Mouse (Mus musculus) forebrain, embryonic 11.5 days (tissue): ENCODE data around the gene Chrng. TPM values are rescaled to one million over a fixed set of nuclear protein-coding genes. Genes with fewer than 3 reads are reported as not detected.
A peak's percentile ranks its signal among the peaks of the same experiment; 100 is the strongest.

Experiments used
- ATAC-seq: fragments of 200-750 bp; cut with Nextera tagmentation; replicated peaks from 2 replicates; pipeline ENCODE4 v1.8.0; 2017; ENCODE audit warnings: moderate TSS enrichment; ENCODE audit not compliant: low FRiP score
- DNase-seq: peaks from one replicate; pipeline ENCODE4 v3.0.0-alpha.2; 2017; ENCODE audit warnings: low spot score
- H3K27ac ChIP-seq: fragments of 300-500 bp; sonication (generic); 2 replicates; pipeline ENCODE4 v1.5.1; 2014; ENCODE audit warnings: low read depth, low read length
- H3K27me3 ChIP-seq: fragments of 300-500 bp; sonication (generic); 2 replicates; pipeline ENCODE4 v1.6.1; 2014; ENCODE audit warnings: mild to moderate bottlenecking, low read length, mixed read lengths; ENCODE audit not compliant: control insufficient read depth, insufficient read depth
- H3K36me3 ChIP-seq: fragments of 300-500 bp; sonication (generic); 2 replicates; pipeline ENCODE4 v1.6.1; 2014; ENCODE audit warnings: mild to moderate bottlenecking, low read length, moderate library complexity, mixed read lengths; ENCODE audit not compliant: control insufficient read depth, insufficient read depth
- H3K4me1 ChIP-seq: fragments of 300-500 bp; sonication (generic); replicated peaks from 2 replicates; pipeline ENCODE4 v1.6.1; 2014; ENCODE audit warnings: low read length, mixed read lengths; ENCODE audit not compliant: control insufficient read depth, insufficient read depth
- H3K4me2 ChIP-seq: fragments of 300-500 bp; sonication (generic); 2 replicates; pipeline ENCODE4 v1.6.1; 2014; ENCODE audit warnings: low read depth, mild to moderate bottlenecking, low read length, moderate library complexity, mixed read lengths; ENCODE audit not compliant: severe bottlenecking
- H3K4me3 ChIP-seq: fragments of 300-500 bp; sonication (generic); 2 replicates; pipeline ENCODE4 v1.5.1; 2014; ENCODE audit warnings: low read depth, low read length
- H3K9ac ChIP-seq: fragments of 300-500 bp; sonication (generic); 2 replicates; pipeline ENCODE4 v1.6.1; 2014; ENCODE audit warnings: low read length
- H3K9me3 ChIP-seq: fragments of 300-500 bp; sonication (generic); 2 replicates; pipeline ENCODE4 v1.6.1; 2016; ENCODE audit warnings: low read length, mixed read lengths; ENCODE audit not compliant: control insufficient read depth
- WGBS: fragments of 180-500 bp; shearing (Covaris S2); extraction: QIAGEN DNeasy Blood & Tissue Kit; methylation state at CpG from one replicate; pipeline ENCODE4 v1.1.7; 2014; 5-methylcytosine and 5-hydroxymethylcytosine counted together
- polyA plus RNA-seq: library from polyadenylated mRNA; unstranded; fragments of >200 nt; fragmentation: Nextera tagmentation; extraction: Ambion mirVana; gene quantifications from 2 replicates; pipeline ENCODE4 v1.2.1, GENCODE M21; 2014

Gene Chrng
- polyA plus RNA-seq, 1 experiment from 2014 or later, result not detected

DNA sequence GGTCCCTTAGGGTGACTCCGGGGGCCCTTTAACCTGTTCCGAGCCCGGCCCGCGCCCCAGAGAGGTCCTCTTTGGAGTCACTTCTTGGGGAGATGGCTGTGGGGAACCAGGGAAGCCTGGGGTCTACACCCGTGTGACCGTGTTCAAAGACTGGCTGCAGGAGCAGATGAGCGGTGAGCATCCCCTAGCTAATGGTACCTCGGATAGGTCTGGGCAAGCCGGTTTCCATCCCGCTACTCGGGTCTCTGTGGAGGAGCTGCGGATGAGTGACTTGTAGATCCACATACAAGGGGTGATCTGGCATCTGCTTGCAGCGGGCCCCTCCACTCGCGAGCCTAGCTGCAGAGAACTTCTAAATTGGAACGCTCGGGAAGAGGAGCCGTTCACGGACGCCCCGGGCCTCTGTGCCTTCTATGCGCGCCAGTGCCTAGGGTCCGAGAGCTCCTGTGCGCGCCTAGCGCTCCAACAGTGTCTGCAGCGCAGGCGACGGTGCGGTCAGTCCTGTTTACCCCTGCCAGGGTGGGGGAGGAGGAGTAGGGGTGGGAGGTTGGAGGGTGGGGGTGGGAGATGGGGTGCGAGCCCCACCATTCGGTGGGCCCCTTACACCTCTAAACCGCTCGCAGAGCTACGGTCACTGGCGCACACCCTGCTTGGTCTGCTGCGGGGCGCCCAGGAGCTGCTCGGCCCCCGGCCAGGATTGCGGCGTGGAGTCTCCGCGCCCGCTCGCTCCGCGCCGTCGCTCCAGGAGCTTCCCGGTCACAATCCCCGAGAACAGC lies 18.0 kb upstream of the Chrng start:
- H3K9me3 ChIP-seq, result no peaks in the 10 kb centered on the region
- H3K36me3 ChIP-seq, result no peaks in the 10 kb centered on the region
- peak; percentile 54 for ATAC-seq
- H3K4me2 ChIP-seq, result peak overlapping the region; percentile 84
- peak; percentile 73 for DNase-seq
- peak overlapping the region; percentile 65 for H3K9ac ChIP-seq
- no peak overlapping the region for H3K27ac ChIP-seq
- peaks cover 28% of the 10 kb centered on the region for H3K27me3 ChIP-seq
- peaks cover 7% of the 10 kb centered on the region; the same call in 1 of the 2 replicates for H3K4me1 ChIP-seq
- H3K4me3 ChIP-seq, result peak overlapping the region; percentile 45
- 2% methylated on average over 54 of the region's 54 CpGs for WGBS

DNA sequence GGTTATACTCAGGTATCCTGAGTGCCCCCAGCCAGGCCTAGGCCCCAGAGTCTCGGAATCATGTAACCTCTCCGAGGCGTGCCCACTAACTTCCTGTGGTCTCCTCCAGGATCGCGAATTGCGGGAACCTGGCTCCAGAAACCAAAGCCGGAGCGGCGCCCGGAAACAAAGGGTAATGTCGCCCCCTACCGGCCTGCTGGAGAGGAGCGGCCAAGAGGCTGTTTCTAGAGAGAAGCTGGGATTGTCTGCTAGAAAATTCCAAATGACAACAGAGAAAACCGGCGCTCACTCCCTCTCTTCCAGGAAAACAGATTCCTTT lies 17.5 kb upstream of the Chrng start:
- Histone ChIP-seq H3K4me3 (peak overlapping the region; percentile 45), H3K9ac (peak overlapping the region; percentile 65), H3K36me3 (no peaks in the 10 kb centered on the region), H3K27ac (no peak overlapping the region), H3K27me3 (peaks cover 28% of the 10 kb centered on the region), H3K4me2 (peak overlapping the region; percentile 84), H3K4me1 (peaks cover 7% of the 10 kb centered on the region; the same call in 1 of the 2 replicates), H3K9me3 (no peaks in the 10 kb centered on the region)
- DNase-seq (peak; percentile 92), ATAC-seq (peak; percentile 39)
- under 1% methylated on average over 15 of the region's 15 CpGs for WGBS

DNA sequence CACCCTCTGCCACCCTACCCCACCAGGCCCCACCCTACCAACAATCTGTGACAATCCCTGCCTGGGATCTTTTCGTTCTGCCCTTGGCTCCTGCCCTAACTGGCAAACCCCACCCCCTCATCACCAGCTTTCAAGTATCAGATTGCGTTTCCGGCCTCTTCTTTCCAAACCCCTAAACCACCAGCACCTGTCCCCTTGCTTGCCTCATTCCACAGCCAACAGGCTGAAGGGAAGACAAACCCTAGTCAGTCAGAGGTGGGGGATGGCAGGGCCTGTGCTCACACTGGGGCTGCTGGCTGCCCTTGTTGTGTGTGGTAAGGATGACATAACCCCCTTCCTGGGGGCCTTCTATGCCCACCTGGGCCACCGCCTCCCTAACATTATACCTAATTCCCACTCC lies 14.0 kb upstream of the Chrng start, which contains the start of gene Chrnd:
Chrnd (plus strand) TSS at position 179 of the 400 bp plus-strand sequence.
- no peak for ATAC-seq

DNA sequence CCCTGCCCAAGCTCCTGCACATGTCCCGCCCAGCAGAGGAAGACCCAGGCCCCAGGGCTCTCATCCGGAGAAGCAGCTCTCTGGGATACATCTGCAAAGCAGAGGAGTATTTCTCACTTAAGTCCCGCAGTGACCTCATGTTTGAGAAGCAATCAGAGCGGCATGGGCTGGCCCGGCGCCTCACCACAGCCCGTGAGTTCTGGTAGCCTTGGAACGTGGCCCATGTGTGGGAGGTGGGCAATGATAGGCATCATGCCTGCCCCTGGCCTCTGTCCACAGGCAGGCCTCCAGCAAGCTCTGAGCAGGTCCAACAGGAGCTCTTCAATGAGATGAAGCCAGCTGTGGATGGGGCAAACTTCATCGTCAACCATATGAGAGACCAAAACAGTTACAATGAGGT lies 7.2 kb upstream of the Chrng start:
- DNase-seq, result no peak
- no peak overlapping the region for H3K27ac ChIP-seq
- no peaks in the 10 kb centered on the region for H3K9me3 ChIP-seq
- ATAC-seq, result no peak
- no peak overlapping the region for H3K4me2 ChIP-seq
- WGBS, result 78% methylated on average over 9 of the region's 9 CpGs
- H3K4me3 ChIP-seq, result no peak overlapping the region
- H3K27me3 ChIP-seq, result no peaks in the 10 kb centered on the region
- no peaks in the 10 kb centered on the region for H3K4me1 ChIP-seq
- H3K9ac ChIP-seq, result no peak overlapping the region
- no peaks in the 10 kb centered on the region for H3K36me3 ChIP-seq

More for the DNA sequence above, 14.0 kb upstream of the Chrng start, which contains the start of gene Chrnd:
- Histone ChIP-seq H3K4me1 (peaks cover 3% of the 10 kb centered on the region; the same call in 1 of the 2 replicates), H3K36me3 (no peaks in the 10 kb centered on the region), H3K27me3 (peaks cover 14% of the 10 kb centered on the region), H3K27ac (no peak within 1 kb of the TSS), H3K9me3 (no peaks in the 10 kb centered on the region), H3K4me3 (no peak within 1 kb of the TSS), H3K9ac (no peak within 1 kb of the TSS), H3K4me2 (no peak within 1 kb of the TSS)
- WGBS, result 48% methylated on average over 4 of the region's 4 CpGs
- DNase-seq, result no peak

DNA sequence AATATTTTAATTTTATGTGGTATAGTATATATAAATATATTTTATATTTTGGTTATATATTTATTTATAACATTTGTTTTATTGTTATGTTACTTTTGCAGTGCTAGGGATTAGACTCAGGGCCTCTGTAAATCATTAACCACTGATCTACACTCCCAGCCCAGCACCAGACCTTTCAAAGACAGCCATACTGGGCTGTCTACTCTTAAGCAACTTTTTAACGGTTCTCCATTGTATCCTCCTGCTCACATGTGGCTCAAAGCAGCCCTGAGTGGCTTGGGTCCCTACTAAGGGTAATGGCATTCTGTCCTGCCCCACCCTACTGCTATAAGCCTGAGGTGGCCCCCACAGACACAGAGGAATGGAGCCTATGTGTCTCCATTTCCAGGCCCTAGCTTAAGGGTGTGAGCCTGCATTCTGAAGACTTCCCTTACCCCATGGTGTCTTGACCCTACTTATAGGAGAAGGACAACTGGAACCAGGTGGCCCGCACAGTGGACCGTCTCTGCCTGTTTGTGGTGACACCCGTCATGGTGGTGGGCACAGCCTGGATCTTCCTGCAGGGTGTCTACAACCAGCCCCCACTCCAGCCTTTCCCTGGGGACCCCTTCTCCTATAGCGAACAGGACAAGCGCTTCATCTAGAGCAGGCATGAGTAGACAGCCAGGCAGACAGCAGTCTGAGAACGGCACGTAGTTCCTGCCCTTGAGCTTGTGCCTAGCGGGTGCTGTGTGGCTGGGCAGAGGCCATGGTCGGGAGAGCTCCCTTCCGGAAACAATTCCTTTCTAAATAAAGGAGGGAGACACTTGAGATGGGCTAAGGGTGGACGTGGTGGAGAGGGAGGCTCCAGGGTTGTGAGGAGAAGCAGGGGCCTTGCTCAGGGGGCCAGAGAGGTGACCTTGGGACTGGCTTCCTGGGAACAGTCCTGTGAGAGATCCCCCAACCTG lies 6.1 kb upstream of the Chrng start:
- H3K36me3 ChIP-seq, result no peaks in the 10 kb centered on the region
- no peak overlapping the region for H3K9ac ChIP-seq
- no peaks in the 10 kb centered on the region for H3K4me1 ChIP-seq
- no peaks in the 10 kb centered on the region for H3K9me3 ChIP-seq
- H3K27ac ChIP-seq, result no peak overlapping the region
- H3K4me3 ChIP-seq, result no peak overlapping the region
- no peaks in the 10 kb centered on the region for H3K27me3 ChIP-seq
- DNase-seq (no peak), ATAC-seq (no peak)
- H3K4me2 ChIP-seq, result no peak overlapping the region
- 76% methylated on average over 12 of the region's 12 CpGs for WGBS

DNA sequence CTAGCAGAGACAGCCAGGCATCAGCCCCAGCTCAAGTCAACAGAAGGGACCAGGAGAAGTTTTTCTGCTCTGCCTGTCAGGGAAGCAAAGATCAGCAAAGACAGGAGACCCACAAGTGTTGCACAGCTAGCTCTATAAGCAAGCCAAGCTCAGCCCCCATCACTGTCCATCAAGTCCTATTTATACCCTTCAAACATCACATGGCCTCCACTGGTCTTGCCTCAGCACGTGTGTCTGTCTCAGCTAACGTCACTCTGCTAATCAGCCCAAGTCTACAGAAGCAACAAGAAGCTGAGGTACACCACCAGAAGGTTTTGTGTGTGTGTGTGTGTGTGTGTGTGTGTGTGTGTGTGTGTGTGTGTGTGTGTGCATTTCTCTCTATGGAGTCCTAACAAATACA lies 3.6 kb upstream of the Chrng start:
- H3K4me3 ChIP-seq, result no peak overlapping the region
- H3K27ac ChIP-seq, result no peak overlapping the region

DNA sequence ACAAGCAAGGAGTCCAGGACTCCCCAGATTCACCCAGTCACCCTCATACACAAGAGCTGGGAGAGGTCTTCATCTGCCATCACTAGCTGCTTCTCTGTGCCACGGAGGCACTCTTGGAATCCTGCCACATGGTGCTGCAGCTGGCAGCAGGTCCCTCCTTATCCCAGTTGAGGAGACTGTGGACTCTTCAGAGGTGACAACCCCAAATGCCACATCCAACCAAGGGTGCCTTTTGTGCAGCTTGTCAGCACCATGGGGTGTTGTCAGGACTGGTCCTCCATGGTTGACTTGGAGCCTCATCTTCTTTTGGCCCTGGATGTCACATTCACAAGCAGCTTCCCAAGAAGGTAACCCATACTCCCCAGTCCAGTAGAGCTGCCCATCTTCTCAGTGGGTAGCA lies 2.6 kb upstream of the Chrng start:
- WGBS, result 56% methylated on average over 1 of the region's 1 CpGs
- ATAC-seq, result no peak
- Histone ChIP-seq H3K27me3 (no peaks in the 10 kb centered on the region; the same call in 1 of the 2 replicates), H3K27ac (no peak overlapping the region), H3K4me2 (no peak overlapping the region), H3K4me1 (0 out of 2 replicates have a peak, but pooled peaks cover 2% of the 10 kb centered on the region), H3K9me3 (no peaks in the 10 kb centered on the region), H3K36me3 (no peaks in the 10 kb centered on the region), H3K9ac (no peak overlapping the region), H3K4me3 (no peak overlapping the region)
- no peak for DNase-seq

More for the DNA sequence above, 3.6 kb upstream of the Chrng start:
- ATAC-seq (no peak), DNase-seq (no peak)
- no peaks in the 10 kb centered on the region for H3K27me3 ChIP-seq
- no peak overlapping the region for H3K4me2 ChIP-seq
- 0 out of 2 replicates have a peak, but pooled peaks cover 2% of the 10 kb centered on the region for H3K4me1 ChIP-seq
- H3K9ac ChIP-seq, result no peak overlapping the region
- H3K9me3 ChIP-seq, result no peaks in the 10 kb centered on the region
- WGBS, result 78% methylated on average over 2 of the region's 2 CpGs
- H3K36me3 ChIP-seq, result no peaks in the 10 kb centered on the region

DNA sequence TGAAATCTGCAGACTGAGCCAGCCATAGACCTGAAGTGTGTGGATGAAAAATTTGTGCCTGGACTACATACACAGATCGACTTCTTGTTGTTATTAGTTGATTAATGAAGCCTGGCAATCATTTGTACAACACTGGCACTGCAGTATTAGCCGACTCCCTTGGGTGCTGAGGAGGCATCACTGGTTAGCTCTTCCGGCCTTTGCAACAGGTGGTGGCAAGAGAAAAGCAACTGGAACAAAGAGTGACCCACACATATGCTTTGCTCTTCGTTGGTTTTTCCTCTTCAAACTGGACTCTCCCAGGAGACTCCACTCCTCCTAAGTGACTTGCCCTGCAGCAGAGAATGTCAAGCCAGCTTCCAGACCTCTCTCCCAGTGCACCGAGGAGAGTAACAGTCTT lies 678 bp upstream of the Chrng start:
- Histone ChIP-seq H3K9ac (no peak overlapping the region), H3K4me2 (no peak overlapping the region), H3K27me3 (no peaks in the 10 kb centered on the region; the same call in 1 of the 2 replicates), H3K4me1 (0 out of 2 replicates have a peak, but pooled peaks cover 2% of the 10 kb centered on the region), H3K27ac (no peak overlapping the region), H3K4me3 (no peak overlapping the region), H3K36me3 (no peaks in the 10 kb centered on the region), H3K9me3 (no peaks in the 10 kb centered on the region)
- 82% methylated on average over 5 of the region's 5 CpGs for WGBS
- no peak for ATAC-seq
- no peak for DNase-seq
